Mouse (Mus musculus) adipocyte (in vitro differentiated cells): ENCODE measurements around the gene Upf1.

Source experiments
- DNase-seq: peaks from one replicate; pipeline ENCODE4 v3.0.0-alpha.2; 2016; ENCODE audit warnings: low spot score

The Upf1 gene

GRCm38 (mm10) chr8:70323716-70324115 lies 29.4 kb downstream of the Upf1 start:
- DNase-seq: peak; percentile 51

- DNase-seq: no peak
Observed at GRCm38 (mm10) chr8:70317872-70318271, 35.2 kb downstream of the Upf1 start.

- no peak for DNase-seq
Observed at GRCm38 (mm10) chr8:70316511-70317504, 36.3 kb downstream of the Upf1 start.

- DNase-seq: peak; percentile 36
Observed at GRCm38 (mm10) chr8:70315624-70316510, 37.2 kb downstream of the Upf1 start, which contains the start of gene Cers1. Gene Cers1 (plus strand): TSS chr8:70315775.

GRCm38 (mm10) chr8:70313399-70313798 lies 39.7 kb downstream of the Upf1 start:
- DNase-seq: peak; percentile 96

GRCm38 (mm10) chr8:70309311-70309710 lies 43.8 kb downstream of the Upf1 start:
- peak; percentile 46 for DNase-seq

GRCm38 (mm10) chr8:70302901-70303300 lies 50.2 kb downstream of the Upf1 start:
- no peak for DNase-seq

GRCm38 (mm10) chr8:70302358-70302890 lies 50.7 kb downstream of the Upf1 start, which contains the start of the genes Ddx49 and Cope:
Gene Ddx49 (minus strand): TSS chr8:70302489.
Gene Cope (plus strand): TSS chr8:70302518.
- peak; percentile 97 for DNase-seq

GRCm38 (mm10) chr8:70300881-70301280 lies 52.2 kb downstream of the Upf1 start:
- DNase-seq: no peak

- DNase-seq: peak; percentile 45
Observed at GRCm38 (mm10) chr8:70293988-70294405, 59.1 kb downstream of the Upf1 start.

GRCm38 (mm10) chr8:70286737-70287136 lies 66.3 kb downstream of the Upf1 start:
- no peak for DNase-seq

GRCm38 (mm10) chr8:70285304-70285703 lies 67.8 kb downstream of the Upf1 start:
- DNase-seq: no peak

- no peak for DNase-seq
Observed at GRCm38 (mm10) chr8:70284421-70284820, 68.7 kb downstream of the Upf1 start.

GRCm38 (mm10) chr8:70283136-70284077 lies 69.7 kb downstream of the Upf1 start:
- DNase-seq: no peak

GRCm38 (mm10) chr8:70282603-70283135 lies 70.4 kb downstream of the Upf1 start, which contains the start of gene Homer3:
Gene Homer3 (plus strand): TSS chr8:70282827.
- peak; percentile 81 for DNase-seq
